Mouse (Mus musculus) adrenal gland (tissue): ENCODE measurements around the gene Cnbp.

Experiments used
- intact Hi-C: fragments of 180-260 bp; cut with DNase I; formaldehyde crosslinking; loops from one replicate; pipeline ENCODE4 v1.15.1; 2025

The Cnbp gene

DNA sequence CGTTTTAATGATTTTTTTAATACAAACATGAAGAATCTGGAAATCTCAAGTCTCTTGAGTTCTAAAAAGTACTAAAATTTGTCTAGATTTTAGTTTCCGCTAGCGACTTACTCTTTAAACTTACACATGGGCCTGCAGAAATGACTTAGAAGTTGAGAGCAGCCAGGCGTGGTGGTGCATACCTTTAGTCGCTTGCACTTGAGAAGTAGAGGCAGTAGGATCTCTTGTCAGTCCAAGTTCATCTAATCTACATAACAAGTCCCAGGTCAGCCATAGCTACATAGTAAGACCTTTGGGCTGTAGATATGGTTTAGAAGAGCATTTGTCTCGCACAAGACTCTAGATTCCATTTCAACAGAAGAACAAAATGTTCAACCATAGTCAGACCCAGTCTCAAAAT is 965 bp upstream of the Cnbp start:
- intact Hi-C loops: no loop called here

DNA sequence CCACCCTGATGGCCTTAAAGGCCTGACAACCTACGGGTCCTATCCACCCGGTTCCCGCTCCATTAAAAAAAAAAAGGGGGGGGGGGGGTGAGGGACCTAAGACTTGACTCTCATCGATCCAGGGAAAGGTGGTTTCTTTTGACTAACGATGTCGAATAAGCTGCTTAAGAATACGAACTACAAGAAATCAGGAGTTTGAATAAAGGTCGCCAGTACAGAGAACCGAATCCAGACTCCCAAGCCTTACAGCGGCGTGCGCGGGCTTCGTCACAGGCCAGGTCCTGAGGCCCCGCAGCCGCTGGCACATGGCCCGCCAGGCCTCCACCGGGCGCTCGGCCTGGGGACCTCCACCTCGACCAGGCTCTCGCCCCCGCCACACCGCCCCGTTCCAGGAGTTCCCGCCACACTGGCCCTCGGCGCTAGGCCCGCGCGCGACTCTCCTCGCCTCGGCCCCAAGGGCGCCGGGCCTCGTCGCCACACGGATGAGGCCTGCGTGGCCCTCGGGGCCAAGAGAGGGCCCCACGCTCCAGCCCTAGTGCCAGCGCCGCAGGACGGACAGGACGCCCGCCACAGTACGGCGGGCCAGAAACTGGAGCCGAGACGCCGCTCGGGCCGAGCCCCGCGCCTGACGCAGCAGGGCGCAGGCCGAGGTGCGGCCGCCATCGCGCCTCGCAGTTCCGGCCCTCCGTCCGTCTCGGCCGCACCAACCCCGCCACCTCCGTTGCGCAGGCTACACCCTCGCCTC is 579 bp downstream of the Cnbp start:
- intact Hi-C loops: no loop called here

DNA sequence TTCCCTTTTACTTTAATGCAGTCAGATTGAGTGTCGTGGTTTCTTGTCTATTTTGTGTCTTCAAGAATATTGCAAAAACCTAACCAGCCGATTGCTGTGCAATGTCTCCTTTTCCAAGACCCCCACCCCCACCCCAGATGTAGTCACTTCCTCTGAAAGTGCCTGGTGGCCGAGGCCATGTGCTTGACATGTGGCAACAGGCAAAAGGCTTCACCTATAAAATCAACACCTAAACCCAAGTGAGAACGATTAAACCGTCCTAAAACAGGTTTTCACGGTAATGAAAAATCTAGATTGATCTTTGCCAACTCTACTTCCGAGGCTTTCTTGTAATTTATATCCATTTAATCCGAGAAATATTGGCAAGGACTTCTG is 1.1 kb downstream of the Cnbp start:
- intact Hi-C loops: loop anchor here (5.0 kb wide), 1 partner anchor 38 kb away; the partner anchor contains the start of gene Copg1

DNA sequence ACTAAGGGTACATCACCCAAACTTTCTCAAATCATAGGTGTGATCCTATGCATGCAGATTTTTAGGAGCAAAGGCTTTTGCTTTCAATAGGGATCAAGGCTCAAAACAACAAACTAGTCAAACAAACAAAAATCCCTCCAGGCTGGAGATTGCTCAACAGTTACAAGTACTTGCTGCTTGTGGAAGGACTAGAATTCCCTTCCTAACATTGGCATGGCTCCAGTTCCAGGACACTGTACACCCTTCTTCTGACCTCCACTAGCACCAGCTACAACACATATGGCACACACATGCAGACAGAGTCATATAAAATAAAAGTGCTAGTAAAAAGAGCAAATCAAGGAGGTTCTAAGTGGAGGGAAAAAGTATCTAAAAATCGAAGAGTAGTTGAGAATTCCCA is 4.1 kb downstream of the Cnbp start:
- intact Hi-C loops: loop anchor here (5.0 kb wide), 1 partner anchor 40 kb away; the partner anchor contains the start of gene Copg1

DNA sequence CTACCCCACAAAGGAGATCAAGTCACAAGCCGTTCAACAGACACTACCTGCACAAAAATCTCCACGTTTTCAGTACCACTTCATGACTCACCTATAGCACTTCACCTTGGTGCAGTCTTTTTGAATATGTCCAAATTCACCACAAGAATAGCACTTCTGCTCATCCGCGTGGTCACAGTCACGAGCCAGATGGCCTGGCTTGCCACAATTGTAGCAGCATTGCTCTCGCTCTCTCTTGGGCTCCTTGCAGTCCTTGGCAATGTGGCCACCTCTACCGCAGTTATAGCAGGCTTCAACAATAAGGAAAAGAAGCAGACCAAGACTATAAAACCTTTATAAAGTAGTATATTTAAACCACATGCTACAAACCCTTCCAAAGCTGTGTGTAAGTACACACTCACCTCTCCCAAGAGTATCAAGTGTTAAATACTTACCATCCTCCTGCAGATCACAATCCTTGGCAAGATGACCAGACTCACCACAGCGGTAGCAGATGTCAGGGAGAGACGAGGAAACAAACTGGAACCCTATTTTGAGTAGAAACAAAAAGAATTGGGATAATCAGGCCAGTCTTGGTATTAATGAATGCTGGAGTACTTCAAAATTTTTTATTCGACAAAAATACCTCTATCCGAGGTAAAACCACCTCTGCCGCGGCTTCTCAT is 5.7 kb downstream of the Cnbp start:
- intact Hi-C loops: loop anchor here (5.0 kb wide), 1 partner anchor 42 kb away; the partner anchor contains the start of gene Copg1

DNA sequence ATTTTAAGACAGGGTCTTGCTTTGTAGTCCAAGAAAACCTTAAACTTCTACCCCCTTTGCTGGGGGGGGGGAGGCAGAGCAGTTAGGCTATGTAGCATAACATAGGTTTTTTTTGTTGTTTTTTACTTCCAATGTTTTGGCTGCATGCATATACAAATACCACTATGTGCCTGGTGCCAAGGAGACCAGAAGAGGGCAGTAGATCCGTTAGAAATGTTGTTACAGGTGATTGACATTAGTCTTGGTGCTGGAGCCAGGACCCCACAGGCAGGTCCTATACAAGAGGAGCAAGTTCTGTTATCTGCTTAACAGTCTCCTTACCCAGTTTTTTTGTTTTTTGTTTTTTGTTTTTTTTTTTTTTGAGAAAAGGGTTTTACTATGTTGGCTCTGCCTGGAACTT is 8.7 kb downstream of the Cnbp start:
- intact Hi-C loops: no loop called here

DNA sequence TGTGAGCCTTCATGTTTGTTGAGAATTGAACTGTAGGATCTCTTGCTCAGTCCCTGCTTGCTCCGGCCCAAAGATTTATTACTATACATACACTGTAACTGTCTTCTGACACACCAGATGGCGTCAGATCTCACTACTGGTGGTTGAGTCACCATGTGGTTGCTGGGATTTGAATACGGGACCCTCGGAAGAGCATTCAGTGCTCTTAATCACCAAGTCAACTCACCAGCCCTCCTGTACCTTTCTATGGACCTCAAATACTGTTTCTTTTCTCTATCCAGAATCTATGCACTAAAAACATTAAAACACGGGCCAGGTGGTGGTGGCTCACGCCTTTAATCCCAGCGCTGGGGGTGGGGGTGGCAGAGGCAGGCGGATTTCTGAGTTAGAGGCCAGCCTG is 9.3 kb downstream of the Cnbp start:
- intact Hi-C loops: no loop called here

DNA sequence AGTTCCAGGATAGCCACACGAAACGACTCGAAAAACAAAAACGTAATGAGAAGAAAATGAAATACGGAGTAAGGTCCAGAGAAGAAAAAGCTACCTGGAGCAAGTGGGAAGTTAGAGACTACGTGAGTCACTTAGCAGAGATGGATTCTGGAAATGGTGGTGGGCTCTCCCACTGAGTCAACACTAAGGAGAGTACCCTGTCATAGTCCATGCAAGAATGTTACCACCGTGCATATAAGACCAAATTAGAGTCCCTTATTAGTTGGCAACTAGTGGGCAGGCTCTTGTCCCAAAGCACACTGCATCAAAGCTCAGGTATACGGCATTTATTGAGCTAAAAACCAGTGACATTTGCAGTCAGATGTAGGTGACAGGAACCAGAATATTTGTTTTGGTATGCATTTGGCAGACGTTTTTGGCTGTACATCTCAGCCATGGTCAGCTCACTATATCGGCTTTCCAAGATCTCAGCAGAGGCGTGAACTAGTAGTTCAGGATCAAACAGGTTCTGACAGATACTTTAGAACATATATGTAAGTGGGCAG is 11.0 kb downstream of the Cnbp start:
- intact Hi-C loops: loop anchor here (5.0 kb wide), 2 partner anchors 78 to 157 kb away; no protein-coding TSS in a partner anchor

DNA sequence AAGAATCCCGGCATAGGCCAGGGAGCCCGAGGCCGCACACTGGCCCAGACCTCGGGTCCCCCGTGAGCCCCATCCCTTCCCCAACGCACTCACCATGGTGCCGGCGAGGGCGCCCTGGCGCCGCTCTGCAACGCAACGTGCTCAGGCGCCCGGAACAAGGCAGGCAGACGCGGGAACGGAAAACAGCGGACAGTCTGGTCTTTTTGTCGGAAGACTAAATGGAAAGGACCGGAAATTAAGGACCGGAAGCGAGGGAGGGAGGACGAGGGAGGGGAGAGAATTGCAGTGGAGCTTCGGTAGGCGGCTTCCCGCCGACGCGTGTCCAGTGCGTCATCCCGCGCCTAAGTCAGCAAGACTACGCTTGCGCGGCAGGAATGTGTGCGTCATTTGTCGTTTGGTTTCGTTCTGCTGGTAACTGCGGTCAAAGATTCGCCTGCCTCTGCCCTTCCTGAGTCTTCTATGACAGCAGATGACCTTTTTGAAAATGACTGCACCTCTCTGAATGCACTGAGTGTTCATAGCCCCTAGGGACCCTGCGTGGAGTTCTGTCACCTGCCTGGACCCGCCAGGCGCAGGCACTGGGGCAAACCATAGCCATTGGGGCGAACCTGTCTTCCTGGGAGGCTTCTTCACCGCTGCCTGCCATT is 12.2 kb downstream of the Cnbp start, which contains the start of gene Isy1:
Isy1 (minus strand) TSS at position 248 of the 647 bp plus-strand sequence.
- intact Hi-C loops: loop anchor here (5.0 kb wide), 2 partner anchors 76 to 159 kb away; no protein-coding TSS in a partner anchor

DNA sequence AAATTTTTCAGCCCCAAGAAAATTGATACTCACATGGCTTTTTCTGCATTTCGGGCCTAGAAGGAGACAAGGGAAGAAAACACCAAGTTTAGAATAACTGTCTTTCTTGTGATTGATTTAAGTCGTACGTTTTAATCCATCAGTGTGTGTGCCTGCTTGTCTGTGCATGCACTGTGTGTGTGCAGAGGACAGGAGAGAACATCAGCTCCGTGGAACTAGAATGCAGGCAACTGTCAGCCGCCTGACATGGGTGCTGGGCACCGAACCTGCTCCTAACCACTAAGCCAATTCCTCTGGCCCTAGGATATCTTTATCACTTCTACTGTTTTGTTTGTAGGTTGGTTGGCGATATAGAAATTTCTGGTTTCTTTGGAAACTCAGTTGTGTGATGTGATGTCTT is 15.2 kb downstream of the Cnbp start, which contains the start of gene Gm45140:
Gm45140 (minus strand) TSS at position 101 of the 400 bp plus-strand sequence.
- intact Hi-C loops: loop anchor here (5.0 kb wide), 2 partner anchors 73 to 162 kb away; no protein-coding TSS in a partner anchor

DNA sequence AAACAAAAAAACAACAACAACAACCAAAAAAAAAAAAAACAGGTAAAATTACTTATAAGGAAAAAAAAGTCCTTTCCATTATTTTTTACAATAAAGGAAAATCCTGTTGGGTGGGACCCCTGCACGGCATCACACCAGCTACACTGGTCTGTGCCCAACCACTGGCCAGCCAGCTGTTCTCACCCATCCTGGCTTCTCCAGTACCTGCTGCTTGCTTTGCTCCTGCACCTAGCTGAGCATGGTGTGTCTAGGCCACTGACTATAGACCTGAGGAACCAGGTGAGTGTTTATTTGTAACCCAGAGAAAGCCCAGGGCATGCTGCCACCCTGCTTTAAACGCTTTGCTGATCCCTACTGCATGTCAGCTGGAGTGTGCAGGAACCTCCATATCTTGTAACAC is 30.5 kb downstream of the Cnbp start:
- intact Hi-C loops: no loop called here

DNA sequence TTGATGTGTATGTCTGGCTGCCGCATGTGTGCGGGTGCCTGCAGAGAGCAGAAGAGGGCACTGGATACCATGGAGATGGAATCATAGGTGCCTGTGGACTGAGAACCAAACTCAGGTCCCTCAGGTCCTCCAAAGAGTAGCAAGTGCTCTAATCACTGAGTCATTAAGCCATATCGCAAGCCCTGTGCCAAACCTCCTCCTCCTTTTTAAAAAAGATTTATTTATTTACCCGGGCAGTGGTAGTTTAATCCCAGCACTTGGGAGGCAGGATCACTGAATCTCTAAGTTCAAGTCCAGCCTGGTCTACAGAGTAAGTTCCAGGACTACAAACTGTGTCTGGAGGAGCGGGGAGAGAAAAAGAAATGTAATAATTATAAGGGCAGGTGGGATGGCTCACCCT is 36.4 kb downstream of the Cnbp start:
- intact Hi-C loops: no loop called here

DNA sequence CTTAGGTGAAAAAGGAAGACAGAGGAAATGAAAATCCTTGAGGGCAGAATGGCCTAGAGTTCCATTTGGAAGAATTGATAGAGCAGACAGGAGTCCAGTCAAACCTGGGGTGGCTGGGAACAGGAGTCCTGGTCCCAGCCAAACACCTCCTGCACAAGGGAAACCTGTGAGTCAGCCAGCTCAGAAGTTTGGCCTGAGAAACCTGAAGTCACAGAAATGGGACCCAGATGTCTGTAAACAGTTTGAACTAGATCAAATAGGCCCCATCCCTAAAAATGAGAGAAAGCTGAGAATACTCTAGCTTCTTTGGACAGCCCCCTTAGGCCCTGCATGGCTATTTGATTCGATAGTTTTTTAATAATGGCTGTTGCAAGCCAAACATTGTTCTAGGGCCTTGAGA is 38.2 kb downstream of the Cnbp start:
- intact Hi-C loops: no loop called here

DNA sequence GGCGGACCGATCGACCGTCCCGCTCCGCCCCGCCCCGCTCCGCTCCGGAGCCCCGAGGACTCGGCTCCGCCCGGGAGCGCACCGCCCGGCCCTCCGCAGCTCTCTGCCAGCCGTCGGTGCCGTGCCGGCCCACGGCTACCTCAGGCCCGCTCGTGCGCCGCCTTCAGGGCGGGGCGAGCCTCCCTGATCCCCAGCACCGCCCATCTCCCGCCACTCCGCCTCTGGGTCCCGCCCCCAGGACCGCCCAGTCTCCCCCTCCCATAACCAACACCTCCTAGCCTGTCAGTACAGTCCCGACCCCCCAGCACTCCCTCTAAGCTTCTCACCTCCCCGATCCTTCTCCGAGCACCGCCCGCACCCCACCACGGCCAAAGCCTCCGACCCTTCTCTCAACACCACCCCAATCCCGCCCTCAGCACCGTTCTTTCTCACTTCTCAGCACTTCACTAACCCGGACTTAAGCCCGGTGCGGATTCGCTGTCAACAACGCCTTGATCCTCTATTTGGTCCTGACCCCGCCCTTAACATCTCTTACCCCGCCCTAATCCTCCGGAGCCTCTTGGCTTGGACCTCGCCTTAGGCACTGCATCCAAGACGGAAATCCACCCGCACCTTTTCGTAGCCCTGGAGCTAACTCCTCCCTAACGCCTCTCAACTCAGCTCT is 39.1 kb downstream of the Cnbp start, which contains the start of gene Rab43:
Rab43 (minus strand) TSS at position 490 of the 664 bp plus-strand sequence.
- intact Hi-C loops: no loop called here

DNA sequence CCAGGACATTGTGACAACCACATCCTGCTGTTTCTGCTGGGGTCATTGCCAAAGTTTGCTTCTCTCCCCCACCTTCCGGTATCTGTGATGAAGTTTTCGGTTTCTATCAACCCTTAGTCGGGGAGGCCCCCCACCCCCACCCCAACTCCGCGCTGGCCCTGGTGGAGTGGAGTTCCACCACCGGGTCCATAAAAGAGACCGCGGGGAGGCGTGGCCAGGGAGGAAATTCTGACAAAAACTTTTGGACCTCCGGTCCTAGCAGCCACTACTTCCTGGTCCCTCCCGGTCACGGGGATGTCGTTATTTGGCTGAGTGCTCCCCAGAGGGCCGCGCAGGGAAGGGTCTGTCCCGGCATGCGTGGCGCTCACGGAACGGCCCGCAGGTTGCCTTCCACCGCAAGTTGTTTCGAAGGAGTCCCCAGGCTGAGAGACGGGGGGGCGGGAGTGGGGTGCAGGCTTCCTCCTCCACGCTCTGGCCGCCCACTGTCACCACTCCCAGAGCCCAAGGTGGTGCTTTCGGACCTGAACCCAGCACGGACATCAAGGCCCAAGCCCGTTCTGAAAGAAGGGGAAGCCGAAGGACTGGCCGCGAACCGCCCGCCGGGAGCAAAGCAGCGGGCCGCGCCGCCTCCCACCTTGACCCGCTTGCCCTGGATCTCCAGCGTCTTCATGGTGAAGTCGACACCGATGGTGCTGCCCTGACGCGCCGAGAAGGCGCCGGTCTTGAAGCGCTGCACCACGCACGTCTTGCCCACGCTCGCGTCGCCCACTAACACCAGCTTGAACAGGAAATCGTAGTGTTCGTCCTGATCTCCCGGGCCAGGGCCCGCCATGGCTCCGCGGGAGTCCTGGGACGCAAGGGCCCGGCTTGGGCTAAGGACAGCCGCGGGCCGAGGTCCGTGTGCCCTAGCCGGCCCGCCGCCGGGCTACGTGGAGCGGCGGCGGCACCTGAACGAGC is 39.9 kb downstream of the Cnbp start:
- intact Hi-C loops: no loop called here

DNA sequence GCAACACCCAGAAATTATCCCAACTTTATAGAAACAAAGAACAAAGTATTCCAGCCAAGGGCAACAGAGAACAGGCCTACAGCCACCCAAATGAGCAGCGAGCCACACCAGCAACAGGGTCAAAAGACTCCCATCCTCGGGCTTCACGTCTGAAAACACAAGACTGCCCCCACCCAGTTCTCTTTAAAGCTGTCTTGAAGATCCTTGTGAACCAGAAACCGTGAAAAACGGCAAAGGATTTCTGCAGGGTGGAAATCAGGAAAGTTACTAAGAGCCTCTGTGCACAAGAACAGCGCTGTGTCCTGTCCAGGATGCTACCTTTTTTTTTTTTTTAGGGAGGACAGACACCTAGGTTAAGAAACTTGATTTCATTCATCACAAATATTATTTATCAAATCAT is 40.6 kb downstream of the Cnbp start:
- intact Hi-C loops: no loop called here

DNA sequence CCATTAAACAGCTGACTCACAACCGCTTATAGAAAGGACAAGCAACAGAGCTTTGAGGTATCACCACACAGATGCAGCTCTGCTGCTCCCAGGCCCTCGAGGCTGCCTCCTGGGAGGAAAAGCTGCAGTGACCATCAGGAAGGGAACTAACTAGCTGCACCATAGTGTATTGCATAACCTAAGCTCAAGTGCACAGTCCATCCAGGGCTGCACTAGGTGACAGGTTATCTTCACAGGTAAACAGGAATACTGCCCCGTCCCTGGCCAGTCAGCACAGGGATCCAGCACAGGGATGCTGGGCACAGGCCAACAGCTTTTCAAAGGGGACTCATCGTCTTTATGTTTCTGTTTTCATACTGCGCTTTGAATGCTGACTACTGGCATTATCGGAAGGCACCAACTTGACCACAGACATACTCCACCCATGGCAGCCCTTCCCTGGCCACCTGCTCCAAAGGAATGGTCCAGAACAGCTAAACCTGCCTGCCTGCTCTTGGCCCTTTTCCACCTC is 41.2 kb downstream of the Cnbp start:
- intact Hi-C loops: loop anchor here (5.0 kb wide), 1 partner anchor 37 kb away; no protein-coding TSS in a partner anchor

DNA sequence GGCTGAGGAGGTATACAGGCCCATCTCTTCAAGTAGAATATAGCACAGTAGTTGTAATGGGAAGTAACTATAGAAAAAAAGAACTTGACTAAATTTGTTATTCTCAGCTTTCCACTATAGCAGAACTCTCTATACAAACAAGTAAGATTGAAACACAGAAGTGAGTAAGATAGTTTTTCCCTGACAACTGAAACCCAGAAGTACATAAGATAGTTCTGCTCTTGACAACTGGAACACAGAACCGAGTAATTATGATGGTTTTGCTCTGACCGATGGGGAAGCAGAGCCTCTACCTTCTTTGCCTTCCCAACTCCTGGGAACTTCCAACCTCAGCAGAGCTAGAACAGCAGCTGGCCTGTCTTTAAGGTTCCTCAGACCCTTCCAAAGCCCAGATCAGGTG is 41.8 kb downstream of the Cnbp start:
- intact Hi-C loops: loop anchor here (5.0 kb wide), 1 partner anchor 37 kb away; no protein-coding TSS in a partner anchor

DNA sequence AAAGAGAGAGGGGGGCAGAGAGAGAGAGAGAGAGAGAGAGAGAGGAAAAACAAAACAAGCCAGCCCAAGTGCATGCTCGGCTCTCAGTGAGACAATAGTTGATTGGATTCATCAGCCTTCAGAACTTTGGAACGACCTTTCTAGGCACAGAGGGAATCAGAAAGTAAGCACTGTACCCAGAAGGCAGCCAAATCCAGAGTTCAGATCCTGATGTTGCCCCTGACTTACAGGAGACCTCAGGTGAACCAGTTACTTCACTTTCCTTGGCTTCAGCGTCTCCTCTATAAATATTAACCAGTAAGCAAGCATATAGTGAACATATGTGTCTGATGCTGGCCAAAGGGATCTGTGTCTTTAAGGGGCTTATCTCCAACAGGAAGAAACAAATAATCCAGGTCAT is 42.4 kb downstream of the Cnbp start:
- intact Hi-C loops: loop anchor here (5.0 kb wide), 1 partner anchor 36 kb away; no protein-coding TSS in a partner anchor
